Mouse (Mus musculus): Measurements from ENCODE around the gene Ctcf. TPM values are rescaled to one million over a fixed set of nuclear protein-coding genes. Genes with fewer than 3 reads are reported as not detected.

Gene Ctcf
- polyA plus RNA-seq, 1 experiment from 2014 or later = 101 TPM

GRCm38 (mm10) chr8:105629337-105629736 lies 7.0 kb upstream of the Ctcf start:
- Histone ChIP-seq H3K4me3 (ENCODE audit: low read depth, low read length) (no peak overlapping the region), H3K4me2 (replicated peaks; ENCODE audit: low read depth, low read length) (no peak overlapping the region), H3K36me3 (ENCODE audit: control insufficient read depth, insufficient read depth, low read length) (no peaks in the 10 kb centered on the region; the same call in 1 of the 2 replicates), H3K27ac (ENCODE audit: low read length) (no peak overlapping the region), H3K4me1 (ENCODE audit: control insufficient read depth, insufficient read depth, low read length) (0 out of 2 replicates have a peak, but pooled peaks cover 4% of the 10 kb centered on the region), H3K9ac (replicated peaks; ENCODE audit: low read depth, low read length) (no peak overlapping the region), H3K9me3 (ENCODE audit: control insufficient read depth, low read depth, low read length) (no peaks in the 10 kb centered on the region), H3K27me3 (ENCODE audit: control insufficient read depth, insufficient read depth, low read length) (no peaks in the 10 kb centered on the region)
- no peak for ATAC-seq (ENCODE audit: insufficient number of reproducible peaks, insufficient read depth, low FRiP score, low read depth)
- WGBS = 87% methylated on average over 4 of the region's 4 CpGs

GRCm38 (mm10) chr8:105634771-105635458 lies 1.5 kb upstream of the Ctcf start:
- WGBS = 93% methylated on average over 2 of the region's 2 CpGs
- H3K9ac ChIP-seq (replicated peaks; ENCODE audit: low read depth, low read length) = peak overlapping the region; percentile 100; the same call in 1 of the 2 replicates
- H3K4me2 ChIP-seq (replicated peaks; ENCODE audit: low read depth, low read length) = peak overlapping the region; percentile 77
- ATAC-seq (ENCODE audit: insufficient number of reproducible peaks, insufficient read depth, low FRiP score, low read depth) = no peak
- no peak overlapping the region for H3K27ac ChIP-seq (ENCODE audit: low read length)
- peaks cover 4% of the 10 kb centered on the region; the same call in 1 of the 2 replicates for H3K36me3 ChIP-seq (ENCODE audit: control insufficient read depth, insufficient read depth, low read length)
- H3K9me3 ChIP-seq (ENCODE audit: control insufficient read depth, low read depth, low read length) = no peaks in the 10 kb centered on the region
- H3K27me3 ChIP-seq (ENCODE audit: control insufficient read depth, insufficient read depth, low read length) = no peaks in the 10 kb centered on the region
- peak overlapping the region; percentile 95 for H3K4me3 ChIP-seq (ENCODE audit: low read depth, low read length)
- peaks cover 15% of the 10 kb centered on the region for H3K4me1 ChIP-seq (ENCODE audit: control insufficient read depth, insufficient read depth, low read length)

- Histone ChIP-seq H3K36me3 (ENCODE audit: control insufficient read depth, insufficient read depth, low read length) (peaks cover 4% of the 10 kb centered on the region; the same call in 1 of the 2 replicates), H3K9ac (replicated peaks; ENCODE audit: low read depth, low read length) (peak overlapping the region; percentile 100), H3K27ac (ENCODE audit: low read length) (peak overlapping the region; percentile 100), H3K4me2 (replicated peaks; ENCODE audit: low read depth, low read length) (peak overlapping the region; percentile 77), H3K4me1 (ENCODE audit: control insufficient read depth, insufficient read depth, low read length) (peaks cover 15% of the 10 kb centered on the region), H3K4me3 (ENCODE audit: low read depth, low read length) (peak overlapping the region; percentile 95), H3K27me3 (ENCODE audit: control insufficient read depth, insufficient read depth, low read length) (no peaks in the 10 kb centered on the region), H3K9me3 (ENCODE audit: control insufficient read depth, low read depth, low read length) (no peaks in the 10 kb centered on the region)
- 3% methylated on average over 11 of the region's 11 CpGs for WGBS
- no peak for ATAC-seq (ENCODE audit: insufficient number of reproducible peaks, insufficient read depth, low FRiP score, low read depth)
Measured at GRCm38 (mm10) chr8:105635481-105635880, 887 bp upstream of the Ctcf start.

- Histone ChIP-seq H3K4me1 (ENCODE audit: control insufficient read depth, insufficient read depth, low read length) (peaks cover 15% of the 10 kb centered on the region), H3K36me3 (ENCODE audit: control insufficient read depth, insufficient read depth, low read length) (peaks cover 4% of the 10 kb centered on the region; the same call in 1 of the 2 replicates), H3K27ac (ENCODE audit: low read length) (peak within 1 kb of the TSS; percentile 100), H3K9ac (replicated peaks; ENCODE audit: low read depth, low read length) (peak within 1 kb of the TSS; percentile 100), H3K4me3 (ENCODE audit: low read depth, low read length) (peak within 1 kb of the TSS; percentile 95), H3K4me2 (replicated peaks; ENCODE audit: low read depth, low read length) (peak within 1 kb of the TSS; percentile 77), H3K27me3 (ENCODE audit: control insufficient read depth, insufficient read depth, low read length) (no peaks in the 10 kb centered on the region), H3K9me3 (ENCODE audit: control insufficient read depth, low read depth, low read length) (no peaks in the 10 kb centered on the region)
- peak; percentile 34; the same call in 1 of the 2 replicates for ATAC-seq (ENCODE audit: insufficient number of reproducible peaks, insufficient read depth, low FRiP score, low read depth)
- WGBS = under 1% methylated on average over 63 of the region's 63 CpGs
Measured at GRCm38 (mm10) chr8:105636963-105637510, 669 bp downstream of the Ctcf start, which contains the start of gene Agrp. TSS of gene Agrp (minus strand) at chr8:105637393.

- H3K9me3 ChIP-seq (ENCODE audit: control insufficient read depth, low read depth, low read length) = no peaks in the 10 kb centered on the region
- peaks cover 4% of the 10 kb centered on the region; the same call in 1 of the 2 replicates for H3K36me3 ChIP-seq (ENCODE audit: control insufficient read depth, insufficient read depth, low read length)
- peak overlapping the region; percentile 100 for H3K9ac ChIP-seq (replicated peaks; ENCODE audit: low read depth, low read length)
- H3K4me2 ChIP-seq (replicated peaks; ENCODE audit: low read depth, low read length) = peak overlapping the region; percentile 61
- peaks cover 15% of the 10 kb centered on the region for H3K4me1 ChIP-seq (ENCODE audit: control insufficient read depth, insufficient read depth, low read length)
- peak overlapping the region; percentile 100 for H3K27ac ChIP-seq (ENCODE audit: low read length)
- ATAC-seq (ENCODE audit: insufficient number of reproducible peaks, insufficient read depth, low FRiP score, low read depth) = no peak
- whole genome bisulfite sequencing = under 1% methylated on average over 11 of the region's 11 CpGs
- H3K27me3 ChIP-seq (ENCODE audit: control insufficient read depth, insufficient read depth, low read length) = no peaks in the 10 kb centered on the region
- peak overlapping the region; percentile 95 for H3K4me3 ChIP-seq (ENCODE audit: low read depth, low read length)
Measured at GRCm38 (mm10) chr8:105637601-105638041, 1.3 kb downstream of the Ctcf start.

GRCm38 (mm10) chr8:105638510-105638909 lies 2.1 kb downstream of the Ctcf start:
- Histone ChIP-seq H3K36me3 (ENCODE audit: control insufficient read depth, insufficient read depth, low read length) (peaks cover 6% of the 10 kb centered on the region), H3K4me3 (ENCODE audit: low read depth, low read length) (peak overlapping the region; percentile 95; the same call in 1 of the 2 replicates), H3K4me1 (ENCODE audit: control insufficient read depth, insufficient read depth, low read length) (peaks cover 15% of the 10 kb centered on the region), H3K9ac (replicated peaks; ENCODE audit: low read depth, low read length) (0 out of 2 replicates have a peak overlapping the region, but pooled peaks have one; percentile 100), H3K9me3 (ENCODE audit: control insufficient read depth, low read depth, low read length) (no peaks in the 10 kb centered on the region), H3K27me3 (ENCODE audit: control insufficient read depth, insufficient read depth, low read length) (no peaks in the 10 kb centered on the region), H3K27ac (ENCODE audit: low read length) (peak overlapping the region; percentile 33; the same call in 1 of the 2 replicates), H3K4me2 (replicated peaks; ENCODE audit: low read depth, low read length) (peak overlapping the region; percentile 61)
- no peak for ATAC-seq (ENCODE audit: insufficient number of reproducible peaks, insufficient read depth, low FRiP score, low read depth)
- 78% methylated on average over 4 of the region's 4 CpGs for WGBS

GRCm38 (mm10) chr8:105639835-105640234 lies 3.5 kb downstream of the Ctcf start:
- Histone ChIP-seq H3K4me3 (ENCODE audit: low read depth, low read length) (no peak overlapping the region), H3K4me2 (replicated peaks; ENCODE audit: low read depth, low read length) (no peak overlapping the region), H3K27ac (ENCODE audit: low read length) (no peak overlapping the region), H3K4me1 (ENCODE audit: control insufficient read depth, insufficient read depth, low read length) (peaks cover 15% of the 10 kb centered on the region), H3K9me3 (ENCODE audit: control insufficient read depth, low read depth, low read length) (no peaks in the 10 kb centered on the region), H3K9ac (replicated peaks; ENCODE audit: low read depth, low read length) (no peak overlapping the region), H3K27me3 (ENCODE audit: control insufficient read depth, insufficient read depth, low read length) (no peaks in the 10 kb centered on the region), H3K36me3 (ENCODE audit: control insufficient read depth, insufficient read depth, low read length) (peaks cover 17% of the 10 kb centered on the region)
- no peak for ATAC-seq (ENCODE audit: insufficient number of reproducible peaks, insufficient read depth, low FRiP score, low read depth)
- 84% methylated on average over 1 of the region's 1 CpGs for WGBS

GRCm38 (mm10) chr8:105640511-105640910 lies 4.1 kb downstream of the Ctcf start:
- Histone ChIP-seq H3K4me3 (ENCODE audit: low read depth, low read length) (no peak overlapping the region), H3K9me3 (ENCODE audit: control insufficient read depth, low read depth, low read length) (no peaks in the 10 kb centered on the region), H3K27me3 (ENCODE audit: control insufficient read depth, insufficient read depth, low read length) (no peaks in the 10 kb centered on the region), H3K36me3 (ENCODE audit: control insufficient read depth, insufficient read depth, low read length) (peaks cover 17% of the 10 kb centered on the region), H3K4me1 (ENCODE audit: control insufficient read depth, insufficient read depth, low read length) (peaks cover 12% of the 10 kb centered on the region), H3K9ac (replicated peaks; ENCODE audit: low read depth, low read length) (no peak overlapping the region), H3K27ac (ENCODE audit: low read length) (no peak overlapping the region), H3K4me2 (replicated peaks; ENCODE audit: low read depth, low read length) (no peak overlapping the region)
- 74% methylated on average over 2 of the region's 2 CpGs for WGBS
- ATAC-seq (ENCODE audit: insufficient number of reproducible peaks, insufficient read depth, low FRiP score, low read depth) = no peak
